8 mouse cellular contexts compared by ENCODE assay signal in the genomic region with DNA sequence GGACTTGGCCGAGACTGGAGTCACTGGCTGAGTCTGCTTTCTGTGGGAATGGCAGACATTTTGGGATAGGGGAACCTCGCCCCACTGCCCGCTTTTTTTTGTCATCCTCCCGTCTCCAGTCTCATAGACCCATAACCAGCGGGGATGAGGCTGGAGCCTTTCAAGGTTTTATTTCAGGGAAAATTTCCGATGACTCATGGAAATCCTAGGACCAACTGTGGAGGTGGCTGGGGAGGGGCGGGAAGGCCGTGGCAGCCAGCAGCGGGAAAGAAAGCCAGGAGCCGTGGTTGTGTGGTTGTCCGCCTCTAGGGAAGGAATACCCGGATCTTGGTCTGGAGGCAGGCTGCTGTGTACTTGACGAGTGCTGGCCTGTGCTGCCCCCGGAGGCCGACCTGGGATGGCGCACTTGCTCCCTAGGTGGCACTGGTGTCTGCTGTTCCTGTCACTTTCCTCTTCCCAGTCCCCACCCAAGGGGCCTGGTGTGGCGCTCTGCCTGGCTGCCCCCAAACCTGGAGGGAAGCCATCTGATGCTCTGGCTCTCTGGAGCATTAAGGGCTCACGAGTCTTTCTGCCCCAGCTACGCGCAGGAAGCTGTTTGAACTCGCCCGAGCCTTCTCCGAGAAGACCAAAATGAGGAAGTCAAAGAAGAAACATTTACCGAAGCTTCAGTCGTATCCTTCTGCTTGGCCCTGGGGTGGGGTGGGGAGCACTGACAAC. TPM values are rescaled to one million over a fixed set of nuclear protein-coding genes. Genes with fewer than 3 reads are reported as not detected.
DNase-seq lines count a peak whose midpoint lies in the region; ATAC-seq lines count a peak whose summit lies in the region.

No protein-coding gene starts in this region.

- no peak overlapping the region; the same call in 1 of the 2 replicates for H3K9ac ChIP-seq in embryonic facial prominence, embryonic 15.5 days
- peak overlapping the region; percentile 64 for H3K9ac ChIP-seq in heart, embryonic 11.5 days (ENCODE audit: low read depth, low read length)
- H3K9ac ChIP-seq in kidney, embryonic 16.5 days (replicated peaks; ENCODE audit: low read length): peak overlapping the region; percentile 55

- no peaks in the 10 kb centered on the region for H3K9me3 ChIP-seq in embryonic facial prominence, embryonic 15.5 days (replicated peaks)
- H3K9me3 ChIP-seq in heart, embryonic 11.5 days (replicated peaks; ENCODE audit: control insufficient read depth, low read length): no peaks in the 10 kb centered on the region
- no peaks in the 10 kb centered on the region for H3K9me3 ChIP-seq in kidney, embryonic 16.5 days (ENCODE audit: low read length)

- 3% methylated on average over 25 of the region's 25 CpGs for WGBS in embryonic facial prominence, embryonic 15.5 days
- 12% methylated on average over 25 of the region's 25 CpGs for WGBS in heart, embryonic 11.5 days (ENCODE audit: insufficient replicate concordance)
- 7% methylated on average over 25 of the region's 25 CpGs for WGBS in kidney, embryonic 16.5 days

- peaks cover 47% of the 10 kb centered on the region for H3K4me1 ChIP-seq in embryonic facial prominence, embryonic 15.5 days
- H3K4me1 ChIP-seq in heart, embryonic 11.5 days (ENCODE audit: control insufficient read depth, insufficient read depth, low read length): peaks cover 20% of the 10 kb centered on the region
- peaks cover 29% of the 10 kb centered on the region for H3K4me1 ChIP-seq in kidney, embryonic 16.5 days (ENCODE audit: insufficient read depth, low read length)

- H3K27ac ChIP-seq in embryonic facial prominence, embryonic 15.5 days (replicated peaks): peak overlapping the region; percentile 92
- H3K27ac ChIP-seq in heart, embryonic 11.5 days (ENCODE audit: low read depth, low read length): peak overlapping the region; percentile 12; the same call in 1 of the 2 replicates
- H3K27ac ChIP-seq in kidney, embryonic 16.5 days (ENCODE audit: low read length): peak overlapping the region; percentile 37

- peaks cover 20% of the 10 kb centered on the region for H3K36me3 ChIP-seq in embryonic facial prominence, embryonic 15.5 days
- peaks cover 6% of the 10 kb centered on the region; the same call in 1 of the 2 replicates for H3K36me3 ChIP-seq in heart, embryonic 11.5 days (ENCODE audit: control insufficient read depth, insufficient read depth, low read length)
- H3K36me3 ChIP-seq in kidney, embryonic 16.5 days (ENCODE audit: insufficient read depth, low read length): peaks cover 4% of the 10 kb centered on the region; the same call in 1 of the 2 replicates

- DNase-seq in 416B (ENCODE audit: low read depth) (peak; percentile 87), liver (peak; percentile 70)
- DNase-seq in adrenal gland, postnatal 36 days: peak; percentile 90 to 92
- DNase-seq in monocyte, adult 2 months (ENCODE audit: low read depth in 1 of 2, low spot score in 2 of 2): peak; percentile 45 to 79
- DNase-seq in spleen, postnatal 14 days (ENCODE audit: low spot score in 2 of 2): peak; percentile 31 to 64

- peak overlapping the region; percentile 24; the same call in 1 of the 2 replicates for H3K4me3 ChIP-seq in embryonic facial prominence, embryonic 15.5 days (replicated peaks)
- no peak overlapping the region for H3K4me3 ChIP-seq in heart, embryonic 11.5 days (ENCODE audit: low read depth, low read length)
- H3K4me3 ChIP-seq in kidney, embryonic 16.5 days (ENCODE audit: low read length): peak overlapping the region; percentile 19

- peak; percentile 91 for ATAC-seq in embryonic facial prominence, embryonic 15.5 days (ENCODE audit: insufficient number of reproducible peaks, low FRiP score, low TSS enrichment, low read depth)
- ATAC-seq in heart, embryonic 11.5 days (replicated peaks; ENCODE audit: insufficient number of reproducible peaks, low FRiP score, low TSS enrichment): peak; percentile 78
- peak; percentile 92 for ATAC-seq in kidney, embryonic 16.5 days (ENCODE audit: low FRiP score, low TSS enrichment)

- peaks cover 11% of the 10 kb centered on the region; the same call in 1 of the 2 replicates for H3K27me3 ChIP-seq in embryonic facial prominence, embryonic 15.5 days
- peaks cover 20% of the 10 kb centered on the region for H3K27me3 ChIP-seq in heart, embryonic 11.5 days (ENCODE audit: control insufficient read depth, insufficient read depth, low read length)
- H3K27me3 ChIP-seq in kidney, embryonic 16.5 days (ENCODE audit: insufficient read depth, low read length): peaks cover 16% of the 10 kb centered on the region

- peak overlapping the region; percentile 45 for H3K4me2 ChIP-seq in embryonic facial prominence, embryonic 15.5 days (replicated peaks)
- peak overlapping the region; percentile 50 for H3K4me2 ChIP-seq in heart, embryonic 11.5 days
- peak overlapping the region; percentile 52 for H3K4me2 ChIP-seq in kidney, embryonic 16.5 days (replicated peaks; ENCODE audit: low read depth, low read length)

RNA-seq across cellular contexts. Expression of a gene that starts 16.6 kb away (rescaled TPM):
- 100 to 1,000 TPM; 151 to 216 TPM for total RNA-seq in adrenal gland, postnatal 36 days (2021)
- polyA plus RNA-seq in embryonic facial prominence, embryonic 15.5 days (2015; fragmentation: Nextera tagmentation; extraction: Ambion mirVana): 58.4 and 61.6 TPM in 2 replicates
- polyA plus RNA-seq in heart, embryonic 11.5 days (2014; fragmentation: Nextera tagmentation; extraction: Ambion mirVana): 87.3 and 88.4 TPM in 2 replicates
- polyA plus RNA-seq in kidney, embryonic 16.5 days (2015; fragmentation: Nextera tagmentation; extraction: Ambion mirVana): 61.5 and 66.6 TPM in 2 replicates

Comparison
In these comparisons a context has a peak if more than half of its experiments do, and no peak if none do; other contexts are left out.
1. H3K27ac ChIP-seq: peak in every context shown above with its lines; median percentile 92 in embryonic facial prominence, embryonic 15.5 days; 37 in kidney, embryonic 16.5 days; 12 in heart, embryonic 11.5 days.